25 mouse cellular contexts compared by ENCODE assay signal in the genomic region with DNA sequence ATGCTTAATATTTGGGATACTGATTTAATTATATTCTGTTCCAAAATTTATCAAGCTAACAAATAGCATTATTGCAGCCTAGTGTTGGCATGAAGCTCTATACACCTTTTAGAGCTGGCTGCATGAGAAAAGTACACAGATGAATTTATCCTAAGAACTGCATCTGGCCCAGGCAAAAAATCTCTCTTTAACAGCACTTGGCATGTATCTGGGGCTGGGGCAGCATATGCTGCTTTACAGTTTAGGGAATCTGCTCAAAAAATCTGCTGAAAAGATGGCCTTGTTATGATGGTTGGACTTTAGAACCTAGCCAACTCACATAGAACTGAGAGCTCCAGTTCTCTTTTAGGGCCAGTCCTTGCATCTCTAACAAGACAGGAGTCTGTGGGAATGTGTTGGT.
DNase-seq lines count a peak whose midpoint lies in the region; ATAC-seq and TF ChIP-seq lines count a peak whose summit lies in the region.
"Had no signal": no experiment of that assay in that cellular context is flagged by ENCODE, and none has a peak within 500 bp of the region (broad histone marks: within the 10 kb centered on the region; RNA-seq: fewer than 3 reads in every experiment).

No protein-coding gene starts in this region.

- peak; percentile 20 for DNase-seq in forebrain, embryonic 14.5 days (ENCODE audit: low spot score)
- DNase-seq in left cerebral cortex, adult 11 months (ENCODE audit: low spot score): peak; percentile 2
- DNase-seq in left cerebral cortex, adult 2 months (ENCODE audit: extremely low spot score in 1 of 2, low spot score in 2 of 2): no peak
- DNase-seq in right cerebral cortex, postnatal 25 days: peak; percentile 6
- DNase-seq in right cerebral cortex, postnatal 14 days: no peak
- peak; percentile 16 for DNase-seq in telencephalon, adult 2 months (ENCODE audit: low read depth, low spot score)
- DNase-seq: adrenal gland, postnatal 25 days; cerebellum, adult 11 months; cerebellum, postnatal 25 days; embryo, embryonic 11 days; gastrocnemius, postnatal 10 days; heart, adult 18-20 months; kidney, postnatal 25 days; liver, embryonic 13.5 days; lung, adult 2 months; lung, postnatal 14 days had no signal

- ATAC-seq in forebrain, embryonic 14.5 days: no peak
- no peak for ATAC-seq in forebrain, embryonic 12.5 days (ENCODE audit: low FRiP score)
- ATAC-seq in monocyte, adult 5-6 weeks (replicated peaks; ENCODE audit: insufficient number of reproducible peaks, low FRiP score, low TSS enrichment, poor library complexity, severe bottlenecking): no peak
- ATAC-seq: CD4-positive, CD25-positive, alpha-beta regulatory T cell, adult 4 months; intestine, postnatal 0 days had no signal

- no peak overlapping the region for H3K9ac ChIP-seq in forebrain, embryonic 14.5 days (ENCODE audit: low read length)
- no peak overlapping the region for H3K9ac ChIP-seq in forebrain, embryonic 12.5 days
- H3K9ac ChIP-seq: embryonic facial prominence, embryonic 13.5 days; hindbrain, embryonic 12.5 days; liver, embryonic 13.5 days had no signal

- H3K4me3 ChIP-seq in forebrain, embryonic 14.5 days (ENCODE audit: low read depth, low read length): no peak overlapping the region
- H3K4me3 ChIP-seq in forebrain, embryonic 12.5 days (replicated peaks): no peak overlapping the region
- no peak overlapping the region for H3K4me3 ChIP-seq in left cerebral cortex, adult 2 months
- H3K4me3 ChIP-seq: embryonic facial prominence, embryonic 13.5 days; erythroblast, embryonic 14.5 days; hindbrain, embryonic 12.5 days; liver, embryonic 13.5 days had no signal

- intact Hi-C loops in left cerebral cortex, adult 2 months (cut with DNase I): no loop called here

- H3K4me1 ChIP-seq in forebrain, embryonic 14.5 days (ENCODE audit: control insufficient read depth, insufficient read depth, low read length): no peaks in the 10 kb centered on the region
- H3K4me1 ChIP-seq in forebrain, embryonic 12.5 days: peaks cover 3% of the 10 kb centered on the region; the same call in 1 of the 2 replicates
- H3K4me1 ChIP-seq: embryonic facial prominence, embryonic 13.5 days; hindbrain, embryonic 12.5 days; liver, embryonic 13.5 days had no signal

- H3K9me3 ChIP-seq in forebrain, embryonic 14.5 days (replicated peaks; ENCODE audit: control insufficient read depth, low read length): no peaks in the 10 kb centered on the region
- no peaks in the 10 kb centered on the region for H3K9me3 ChIP-seq in forebrain, embryonic 12.5 days
- H3K9me3 ChIP-seq: embryonic facial prominence, embryonic 13.5 days; hindbrain, embryonic 12.5 days; liver, embryonic 13.5 days had no signal

- H3K27ac ChIP-seq in forebrain, embryonic 14.5 days (ENCODE audit: low read depth, low read length): no peak overlapping the region
- H3K27ac ChIP-seq in forebrain, embryonic 12.5 days: no peak overlapping the region
- H3K27ac ChIP-seq in left cerebral cortex, adult 2 months: no peak overlapping the region
- H3K27ac ChIP-seq: embryonic facial prominence, embryonic 13.5 days; hindbrain, embryonic 12.5 days; liver, embryonic 13.5 days; stomach, postnatal 0 days had no signal

- no peaks in the 10 kb centered on the region for H3K27me3 ChIP-seq in forebrain, embryonic 14.5 days (replicated peaks; ENCODE audit: control insufficient read depth, insufficient read depth, low read length)
- no peaks in the 10 kb centered on the region for H3K27me3 ChIP-seq in forebrain, embryonic 12.5 days
- H3K27me3 ChIP-seq: embryonic facial prominence, embryonic 13.5 days; hindbrain, embryonic 12.5 days; liver, embryonic 13.5 days had no signal

- H3K4me2 ChIP-seq in forebrain, embryonic 14.5 days (ENCODE audit: low read length): no peak overlapping the region
- no peak overlapping the region for H3K4me2 ChIP-seq in forebrain, embryonic 12.5 days
- H3K4me2 ChIP-seq: embryonic facial prominence, embryonic 13.5 days; hindbrain, embryonic 12.5 days; liver, embryonic 13.5 days; midbrain, embryonic 11.5 days had no signal

- no peak for TF ChIP-seq CTCF in left cerebral cortex, adult 2 months (IDR thresholded peaks at IDR 0.05)

- no peaks in the 10 kb centered on the region for H3K36me3 ChIP-seq in forebrain, embryonic 14.5 days (ENCODE audit: control insufficient read depth, insufficient read depth, low read length)
- H3K36me3 ChIP-seq in forebrain, embryonic 12.5 days (replicated peaks): no peaks in the 10 kb centered on the region
- H3K36me3 ChIP-seq: embryonic facial prominence, embryonic 13.5 days; hindbrain, embryonic 12.5 days; liver, embryonic 13.5 days had no signal

Comparison
In these comparisons a context has a peak if more than half of its experiments do, and no peak if none do; other contexts are left out.
1. DNase-seq: peak in forebrain, embryonic 14.5 days (single experiment), left cerebral cortex, adult 11 months (single experiment), right cerebral cortex, postnatal 25 days (single experiment) and telencephalon, adult 2 months (single experiment); none in left cerebral cortex, adult 2 months (0 of 2) and right cerebral cortex, postnatal 14 days (single experiment).